Comparison of ENCODE assay signal across 11 mouse cellular contexts in the genomic region with DNA sequence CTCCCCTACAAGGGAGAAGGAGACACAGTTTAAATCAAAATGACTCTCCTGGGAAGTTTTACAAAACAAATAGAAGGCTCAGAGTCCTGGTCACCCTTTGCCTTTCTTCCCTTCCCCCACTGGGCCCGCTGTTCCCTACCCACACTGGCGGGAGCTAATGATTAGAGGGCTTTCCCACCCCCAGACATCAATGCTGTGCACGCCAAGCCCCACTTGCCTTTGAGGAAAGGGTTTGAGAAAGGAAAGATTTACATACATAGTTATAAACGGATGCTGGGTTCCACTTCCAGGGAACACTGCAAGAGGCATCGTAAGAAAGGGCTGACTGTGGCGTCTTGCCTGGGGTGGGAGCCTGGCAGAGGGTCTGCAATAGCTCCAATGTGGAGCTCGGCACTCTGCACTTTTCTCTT.
A peak's percentile ranks its signal among the peaks of the same experiment; 100 is the strongest.
DNase-seq lines count a peak whose midpoint lies in the region; ATAC-seq lines count a peak whose summit lies in the region.
"Had no signal": no experiment of that assay in that cellular context is flagged by ENCODE, and none has a peak within 500 bp of the region (broad histone marks: within the 10 kb centered on the region; RNA-seq: fewer than 3 reads in every experiment).

No protein-coding gene starts in this region.

- no peaks in the 10 kb centered on the region; the same call in 1 of the 2 replicates for H3K27me3 ChIP-seq in liver, embryonic 12.5 days (replicated peaks)
- H3K27me3 ChIP-seq in forebrain, embryonic 15.5 days, result peaks cover 31% of the 10 kb centered on the region
- H3K27me3 ChIP-seq in limb, embryonic 10.5 days (ENCODE audit: low read depth, poor library complexity, severe bottlenecking), result peaks cover 8% of the 10 kb centered on the region; the same call in 1 of the 2 replicates
- H3K27me3 ChIP-seq: lung, embryonic 15.5 days had no signal

- H3K36me3 ChIP-seq in liver, embryonic 12.5 days, result no peaks in the 10 kb centered on the region
- no peaks in the 10 kb centered on the region for H3K36me3 ChIP-seq in forebrain, embryonic 15.5 days
- H3K36me3 ChIP-seq in limb, embryonic 10.5 days, result no peaks in the 10 kb centered on the region
- H3K36me3 ChIP-seq: lung, embryonic 15.5 days had no signal

- H3K4me1 ChIP-seq in liver, embryonic 12.5 days, result no peaks in the 10 kb centered on the region
- peaks cover 26% of the 10 kb centered on the region for H3K4me1 ChIP-seq in forebrain, embryonic 15.5 days
- peaks cover 25% of the 10 kb centered on the region for H3K4me1 ChIP-seq in limb, embryonic 10.5 days

- WGBS in liver, embryonic 12.5 days (ENCODE audit: insufficient replicate concordance), result 41% methylated on average over 7 of the region's 7 CpGs
- WGBS in forebrain, embryonic 15.5 days, result 4% methylated on average over 7 of the region's 7 CpGs
- 9% methylated on average over 7 of the region's 7 CpGs for WGBS in limb, embryonic 10.5 days

- no peak overlapping the region for H3K9ac ChIP-seq in liver, embryonic 12.5 days
- H3K9ac ChIP-seq in forebrain, embryonic 15.5 days (replicated peaks), result no peak overlapping the region
- H3K9ac ChIP-seq: lung, embryonic 15.5 days had no signal

- no peak overlapping the region for H3K4me3 ChIP-seq in liver, embryonic 12.5 days
- H3K4me3 ChIP-seq in forebrain, embryonic 15.5 days, result no peak overlapping the region
- H3K4me3 ChIP-seq in limb, embryonic 10.5 days, result no peak overlapping the region
- H3K4me3 ChIP-seq: lung, embryonic 15.5 days had no signal

- H3K9me3 ChIP-seq in liver, embryonic 12.5 days (replicated peaks), result no peaks in the 10 kb centered on the region
- no peaks in the 10 kb centered on the region for H3K9me3 ChIP-seq in forebrain, embryonic 15.5 days
- no peaks in the 10 kb centered on the region for H3K9me3 ChIP-seq in limb, embryonic 10.5 days (replicated peaks)
- H3K9me3 ChIP-seq: lung, embryonic 15.5 days had no signal

- ATAC-seq in liver, embryonic 12.5 days, result no peak
- 0 out of 2 replicates have a peak, but pooled peaks have one; percentile 51 for ATAC-seq in forebrain, embryonic 15.5 days (replicated peaks)
- no peak for ATAC-seq in erythroblast, adult 5-6 weeks (replicated peaks; ENCODE audit: low FRiP score, poor library complexity, severe bottlenecking)

- H3K27ac ChIP-seq in liver, embryonic 12.5 days, result no peak overlapping the region
- H3K27ac ChIP-seq in forebrain, embryonic 15.5 days (replicated peaks), result peak overlapping the region; percentile 63
- 0 out of 2 replicates have a peak overlapping the region, but pooled peaks have one; percentile 7 for H3K27ac ChIP-seq in limb, embryonic 10.5 days
- H3K27ac ChIP-seq: lung, embryonic 15.5 days had no signal

- DNase-seq in liver (peak; percentile 22), MN1 (ENCODE audit: low spot score) (no peak)
- peak; percentile 44 for DNase-seq in limb, embryonic 10.5 days (ENCODE audit: low spot score)
- peak; percentile 43 for DNase-seq in retina, embryonic 14.5 days (ENCODE audit: low spot score)
- DNase-seq in urinary bladder, postnatal 14 days (ENCODE audit: low spot score), result no peak
- DNase-seq: adrenal gland, adult 2 months; thymus, postnatal 4 days had no signal

- no peak overlapping the region for H3K4me2 ChIP-seq in liver, embryonic 12.5 days
- no peak overlapping the region; the same call in 1 of the 2 replicates for H3K4me2 ChIP-seq in forebrain, embryonic 15.5 days (replicated peaks)
- H3K4me2 ChIP-seq: lung, embryonic 15.5 days had no signal

Comparison
In these comparisons a context has a peak if more than half of its experiments do, and no peak if none do; other contexts are left out.
1. DNase-seq: peak in liver (single experiment), limb, embryonic 10.5 days (single experiment) and retina, embryonic 14.5 days (single experiment); none in MN1 (single experiment) and urinary bladder, postnatal 14 days (single experiment).